Mouse (Mus musculus) hindbrain, embryonic 15.5 days (tissue): ENCODE results near the gene Sh3glb2. TPM values are rescaled to one million over a fixed set of nuclear protein-coding genes. Genes with fewer than 3 reads are reported as not detected.

ENCODE experiments used
- ATAC-seq: fragments of 200-750 bp; cut with Nextera tagmentation; 2 replicates; pipeline ENCODE4 v1.8.0; 2017; ENCODE audit warnings: low read depth, moderate number of reproducible peaks, moderate TSS enrichment; ENCODE audit not compliant: low FRiP score
- H3K27ac ChIP-seq: fragments of 300-500 bp; sonication (generic); replicated peaks from 2 replicates; pipeline ENCODE4 v1.5.1; 2015; ENCODE audit warnings: mild to moderate bottlenecking, inconsistent platforms
- H3K27me3 ChIP-seq: fragments of 300-500 bp; sonication (generic); 2 replicates; pipeline ENCODE4 v1.6.1; 2015; ENCODE audit warnings: control low read depth, inconsistent platforms
- H3K36me3 ChIP-seq: fragments of 300-500 bp; sonication (generic); 2 replicates; pipeline ENCODE4 v1.6.1; 2015; ENCODE audit warnings: control low read depth, inconsistent platforms
- H3K4me1 ChIP-seq: fragments of 300-500 bp; sonication (generic); replicated peaks from 2 replicates; pipeline ENCODE4 v1.6.1; 2015; ENCODE audit warnings: control low read depth, inconsistent platforms
- H3K4me2 ChIP-seq: fragments of 300-500 bp; sonication (generic); 2 replicates; pipeline ENCODE4 v1.6.1; 2015; ENCODE audit warnings: moderate library complexity, mild to moderate bottlenecking, inconsistent platforms
- H3K4me3 ChIP-seq: fragments of 300-500 bp; sonication (generic); 2 replicates; pipeline ENCODE4 v1.5.1; 2015; ENCODE audit warnings: mild to moderate bottlenecking, inconsistent platforms
- H3K9ac ChIP-seq: fragments of 300-500 bp; sonication (generic); 2 replicates; pipeline ENCODE4 v1.6.1; 2015; ENCODE audit warnings: inconsistent platforms
- H3K9me3 ChIP-seq: fragments of 300-500 bp; sonication (generic); 2 replicates; pipeline ENCODE4 v1.6.1; 2016; ENCODE audit warnings: control low read depth, inconsistent platforms
- WGBS: fragments of 180-500 bp; shearing (Covaris S2); methylation state at CpG from one replicate; pipeline ENCODE4 v1.1.7; 2015; 5-methylcytosine and 5-hydroxymethylcytosine counted together
- polyA plus RNA-seq: library from polyadenylated mRNA; unstranded; fragments of >200 nt; fragmentation: Nextera tagmentation; extraction: Ambion mirVana; gene quantifications from 2 replicates; pipeline ENCODE4 v1.2.1, GENCODE M21; 2015

Sh3glb2 gene
- polyA plus RNA-seq, 1 experiment from 2014 or later = 205 TPM

GRCm38 (mm10) chr2:30375893-30376292 lies 16.8 kb upstream of the Sh3glb2 start:
- 94% methylated on average over 10 of the region's 10 CpGs for WGBS
- no peak for ATAC-seq
- H3K4me1 ChIP-seq = no peaks in the 10 kb centered on the region
- peaks cover 73% of the 10 kb centered on the region for H3K36me3 ChIP-seq
- no peaks in the 10 kb centered on the region for H3K9me3 ChIP-seq
- no peak overlapping the region for H3K9ac ChIP-seq
- H3K4me3 ChIP-seq = no peak overlapping the region
- no peak overlapping the region for H3K27ac ChIP-seq
- no peak overlapping the region for H3K4me2 ChIP-seq
- H3K27me3 ChIP-seq = no peaks in the 10 kb centered on the region

GRCm38 (mm10) chr2:30372726-30373125 lies 13.6 kb upstream of the Sh3glb2 start:
- Histone ChIP-seq H3K4me1 (no peaks in the 10 kb centered on the region), H3K27me3 (no peaks in the 10 kb centered on the region), H3K36me3 (peaks cover 84% of the 10 kb centered on the region), H3K9me3 (no peaks in the 10 kb centered on the region), H3K27ac (no peak overlapping the region), H3K9ac (no peak overlapping the region), H3K4me3 (no peak overlapping the region), H3K4me2 (no peak overlapping the region)
- no peak for ATAC-seq
- 96% methylated on average over 5 of the region's 5 CpGs for WGBS

- 98% methylated on average over 8 of the region's 8 CpGs for WGBS
- H3K27ac ChIP-seq = no peak overlapping the region
Observed at GRCm38 (mm10) chr2:30371544-30371943, 12.4 kb upstream of the Sh3glb2 start.

GRCm38 (mm10) chr2:30366203-30366602 lies 7.1 kb upstream of the Sh3glb2 start:
- WGBS = 60% methylated on average over 5 of the region's 5 CpGs
- peaks cover 20% of the 10 kb centered on the region for H3K4me1 ChIP-seq
- H3K9me3 ChIP-seq = no peaks in the 10 kb centered on the region
- peaks cover 41% of the 10 kb centered on the region for H3K36me3 ChIP-seq
- H3K4me2 ChIP-seq = no peak overlapping the region
- no peak overlapping the region for H3K9ac ChIP-seq
- H3K4me3 ChIP-seq = no peak overlapping the region
- no peak overlapping the region for H3K27ac ChIP-seq
- H3K27me3 ChIP-seq = no peaks in the 10 kb centered on the region
- ATAC-seq = no peak

More at GRCm38 (mm10) chr2:30371544-30371943, 12.4 kb upstream of the Sh3glb2 start:
- no peak overlapping the region for H3K4me2 ChIP-seq
- H3K4me1 ChIP-seq = no peaks in the 10 kb centered on the region
- H3K4me3 ChIP-seq = no peak overlapping the region
- no peak for ATAC-seq
- no peaks in the 10 kb centered on the region for H3K9me3 ChIP-seq
- peaks cover 84% of the 10 kb centered on the region for H3K36me3 ChIP-seq
- no peak overlapping the region for H3K9ac ChIP-seq
- H3K27me3 ChIP-seq = no peaks in the 10 kb centered on the region

GRCm38 (mm10) chr2:30365281-30366069 lies 6.3 kb upstream of the Sh3glb2 start:
- Histone ChIP-seq H3K4me2 (peak overlapping the region; percentile 87), H3K9me3 (no peaks in the 10 kb centered on the region), H3K27ac (no peak overlapping the region), H3K27me3 (no peaks in the 10 kb centered on the region), H3K4me3 (peak overlapping the region; percentile 72), H3K36me3 (peaks cover 34% of the 10 kb centered on the region), H3K9ac (peak overlapping the region; percentile 81; the same call in 1 of the 2 replicates), H3K4me1 (peaks cover 20% of the 10 kb centered on the region)
- 86% methylated on average over 2 of the region's 2 CpGs for WGBS
- ATAC-seq = no peak

GRCm38 (mm10) chr2:30363773-30364650 lies 4.9 kb upstream of the Sh3glb2 start, which contains the start of gene Miga2:
TSS of gene Miga2 (plus strand) at chr2:30364233.
- H3K4me3 ChIP-seq = peak within 1 kb of the TSS; percentile 72
- ATAC-seq = peak; percentile 99
- no peaks in the 10 kb centered on the region for H3K9me3 ChIP-seq
- peak within 1 kb of the TSS; percentile 87 for H3K27ac ChIP-seq
- H3K4me1 ChIP-seq = peaks cover 25% of the 10 kb centered on the region
- no peaks in the 10 kb centered on the region for H3K27me3 ChIP-seq
- H3K36me3 ChIP-seq = peaks cover 19% of the 10 kb centered on the region
- peak within 1 kb of the TSS; percentile 87 for H3K4me2 ChIP-seq
- under 1% methylated on average over 54 of the region's 54 CpGs for WGBS
- H3K9ac ChIP-seq = peak within 1 kb of the TSS; percentile 81

- 80% methylated on average over 5 of the region's 5 CpGs for WGBS
- no peak for ATAC-seq
- no peak overlapping the region for H3K4me2 ChIP-seq
- H3K9ac ChIP-seq = no peak overlapping the region
- H3K4me3 ChIP-seq = no peak overlapping the region
- no peak overlapping the region for H3K27ac ChIP-seq
- H3K27me3 ChIP-seq = no peaks in the 10 kb centered on the region
- H3K4me1 ChIP-seq = peaks cover 33% of the 10 kb centered on the region
- H3K36me3 ChIP-seq = peaks cover 8% of the 10 kb centered on the region
- no peaks in the 10 kb centered on the region for H3K9me3 ChIP-seq
Observed at GRCm38 (mm10) chr2:30362865-30363264, 3.7 kb upstream of the Sh3glb2 start.

GRCm38 (mm10) chr2:30360626-30361025 lies 1.5 kb upstream of the Sh3glb2 start:
- H3K9me3 ChIP-seq = no peaks in the 10 kb centered on the region
- H3K36me3 ChIP-seq = no peaks in the 10 kb centered on the region
- H3K9ac ChIP-seq = no peak overlapping the region
- H3K4me1 ChIP-seq = peaks cover 51% of the 10 kb centered on the region
- H3K4me2 ChIP-seq = no peak overlapping the region
- no peak for ATAC-seq
- 56% methylated on average over 10 of the region's 10 CpGs for WGBS
- H3K27ac ChIP-seq = no peak overlapping the region
- H3K4me3 ChIP-seq = no peak overlapping the region
- H3K27me3 ChIP-seq = no peaks in the 10 kb centered on the region

- WGBS = 49% methylated on average over 8 of the region's 8 CpGs
- peak overlapping the region; percentile 92 for H3K4me2 ChIP-seq
- ATAC-seq = no peak
- 0 out of 2 replicates have a peak overlapping the region, but pooled peaks have one; percentile 14 for H3K27ac ChIP-seq
- H3K9ac ChIP-seq = peak overlapping the region; percentile 81
- H3K36me3 ChIP-seq = peaks cover 10% of the 10 kb centered on the region
- peak overlapping the region; percentile 76 for H3K4me3 ChIP-seq
- H3K9me3 ChIP-seq = no peaks in the 10 kb centered on the region
- H3K27me3 ChIP-seq = no peaks in the 10 kb centered on the region
- peaks cover 44% of the 10 kb centered on the region for H3K4me1 ChIP-seq
Observed at GRCm38 (mm10) chr2:30357552-30358510, 1.3 kb downstream of the Sh3glb2 start.

- H3K4me2 ChIP-seq = no peak overlapping the region; the same call in 1 of the 2 replicates
- no peaks in the 10 kb centered on the region for H3K27me3 ChIP-seq
- H3K4me1 ChIP-seq = peaks cover 44% of the 10 kb centered on the region
- H3K4me3 ChIP-seq = no peak overlapping the region
- 71% methylated on average over 9 of the region's 9 CpGs for whole genome bisulfite sequencing
- H3K9ac ChIP-seq = 0 out of 2 replicates have a peak overlapping the region, but pooled peaks have one; percentile 81
- no peaks in the 10 kb centered on the region for H3K9me3 ChIP-seq
- peaks cover 10% of the 10 kb centered on the region for H3K36me3 ChIP-seq
- ATAC-seq = no peak
- H3K27ac ChIP-seq = no peak overlapping the region
Observed at GRCm38 (mm10) chr2:30356906-30357305, 2.2 kb downstream of the Sh3glb2 start.

GRCm38 (mm10) chr2:30356266-30356665 lies 2.9 kb downstream of the Sh3glb2 start:
- WGBS = 59% methylated on average over 4 of the region's 4 CpGs
- H3K4me2 ChIP-seq = no peak overlapping the region
- ATAC-seq = no peak
- no peaks in the 10 kb centered on the region for H3K9me3 ChIP-seq
- no peak overlapping the region for H3K4me3 ChIP-seq
- no peak overlapping the region for H3K27ac ChIP-seq
- no peak overlapping the region for H3K9ac ChIP-seq
- peaks cover 10% of the 10 kb centered on the region for H3K36me3 ChIP-seq
- no peaks in the 10 kb centered on the region for H3K27me3 ChIP-seq
- peaks cover 44% of the 10 kb centered on the region for H3K4me1 ChIP-seq
